Mouse (Mus musculus) erythroblast, embryonic 14.5 days (primary cell): ENCODE data around the gene Kcnk15.

Experiments
- GATA1 ChIP-seq: IDR thresholded peaks from 2 replicates; pipeline ENCODE4 v1.6.1; 2012; ENCODE audit warnings: low read length, inconsistent platforms, mixed read lengths
- TAL1 ChIP-seq: IDR thresholded peaks from 3 replicates; pipeline ENCODE4 v1.6.1; 2012; ENCODE audit warnings: low read length, inconsistent platforms, mixed read lengths

DNA sequence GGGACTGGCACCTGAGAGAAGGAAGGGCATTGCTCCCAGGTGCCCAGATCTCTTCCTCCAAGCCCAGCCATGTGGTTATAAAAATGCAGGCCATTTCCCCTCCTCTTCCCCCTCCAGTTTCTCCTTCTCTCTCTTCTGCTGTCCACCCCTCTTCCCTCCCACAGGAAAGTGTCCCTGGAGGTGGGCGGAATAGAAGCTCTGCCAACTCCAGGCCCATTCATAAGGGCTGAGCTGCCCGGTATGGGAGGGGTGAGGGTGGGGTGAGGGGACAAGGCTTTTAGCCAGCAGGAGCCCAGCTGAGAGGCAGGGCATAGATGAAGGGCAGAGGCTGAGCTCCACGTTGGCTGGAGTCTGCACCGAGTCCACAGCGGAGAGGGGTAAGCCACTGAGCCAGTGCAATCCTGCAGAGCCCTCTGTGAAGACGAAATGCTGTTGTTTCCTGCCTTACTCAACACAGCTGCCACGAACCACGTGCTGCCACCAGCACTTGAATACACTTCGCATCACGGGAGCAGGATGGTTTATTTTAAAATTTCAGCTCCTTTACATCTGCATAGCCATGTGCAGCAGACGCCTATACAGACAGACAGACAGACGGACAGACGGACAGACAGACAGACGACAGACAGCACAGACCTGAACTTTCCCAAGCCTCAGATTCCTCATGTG, 23.5 kb downstream of the Kcnk15 start:
- TF ChIP-seq GATA1 (no peak), TAL1 (no peak)
